Mouse (Mus musculus): ENCODE data around the gene Hectd4. TPM values are rescaled to one million over a fixed set of nuclear protein-coding genes. Genes with fewer than 3 reads are reported as not detected.
"Not testable (repeated sequence)": the region's sequence is repeated elsewhere in the genome, so short reads cannot be mapped to it uniquely, and the experiment has no call there.

The Hectd4 gene
- polyA plus RNA-seq, 1 experiment from 2014 or later: 3.8 TPM

DNA sequence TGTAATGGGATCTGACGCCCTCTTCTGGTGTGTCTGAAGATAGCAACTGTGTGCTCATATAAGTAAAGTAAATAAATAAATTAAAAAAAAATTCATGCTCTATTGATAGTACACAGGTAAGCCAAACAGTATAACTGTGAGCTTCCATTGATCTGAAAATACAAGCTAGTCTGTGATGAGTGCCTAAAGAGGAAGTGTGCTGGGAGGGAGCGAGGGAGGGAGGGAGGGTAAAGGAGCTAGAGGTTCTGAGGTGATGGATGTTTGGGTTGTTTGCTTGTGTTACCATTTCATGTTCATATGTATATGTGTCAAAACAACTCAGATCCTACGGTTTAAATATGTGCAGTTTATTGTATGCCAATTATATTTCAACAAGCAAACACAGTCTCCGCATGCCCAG, 6.8 kb downstream of the Hectd4 start:
- no peak overlapping the region for H3K4me2 ChIP-seq (replicated peaks; ENCODE audit: low read depth, low read length)
- no peak overlapping the region for H3K4me3 ChIP-seq (ENCODE audit: low read length)
- 82% methylated on average over 4 of the region's 4 CpGs for WGBS
- no peaks in the 10 kb centered on the region for H3K9me3 ChIP-seq (ENCODE audit: low read length)
- H3K9ac ChIP-seq (replicated peaks; ENCODE audit: low read length): no peak overlapping the region
- no peak for ATAC-seq (ENCODE audit: low FRiP score, low TSS enrichment)
- H3K36me3 ChIP-seq (ENCODE audit: insufficient read depth, low read length): no peaks in the 10 kb centered on the region
- peaks cover under 1% of the 10 kb centered on the region for H3K4me1 ChIP-seq (ENCODE audit: insufficient read depth, low read length)
- no peak overlapping the region for H3K27ac ChIP-seq (ENCODE audit: low read length)
- no peaks in the 10 kb centered on the region for H3K27me3 ChIP-seq (ENCODE audit: insufficient read depth, low read length)

DNA sequence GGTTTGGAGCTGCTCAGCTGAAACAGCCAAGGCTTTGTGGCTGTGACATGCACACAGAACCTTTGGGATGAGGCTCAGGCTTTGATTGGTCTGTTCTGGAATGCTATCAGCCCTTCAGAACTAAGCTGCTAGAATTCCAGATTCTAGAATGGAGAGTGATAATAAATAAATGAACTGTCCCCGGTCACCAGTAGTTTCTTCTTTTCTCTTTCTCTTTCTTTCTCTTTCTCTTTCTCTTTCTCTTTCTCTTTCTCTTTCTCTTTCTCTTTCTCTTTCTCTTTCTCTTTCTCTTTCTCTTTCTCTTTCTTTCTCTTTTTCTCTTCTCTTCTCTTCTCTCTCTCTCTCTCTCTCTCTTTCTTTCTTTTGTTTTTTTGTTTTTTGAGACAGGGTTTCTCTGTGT, 7.3 kb downstream of the Hectd4 start:
- not testable (repeated sequence) for H3K4me1 ChIP-seq (ENCODE audit: insufficient read depth, low read length); ATAC-seq (ENCODE audit: low FRiP score, low TSS enrichment)
- WGBS: 76% methylated on average over 1 of the region's 1 CpGs

DNA sequence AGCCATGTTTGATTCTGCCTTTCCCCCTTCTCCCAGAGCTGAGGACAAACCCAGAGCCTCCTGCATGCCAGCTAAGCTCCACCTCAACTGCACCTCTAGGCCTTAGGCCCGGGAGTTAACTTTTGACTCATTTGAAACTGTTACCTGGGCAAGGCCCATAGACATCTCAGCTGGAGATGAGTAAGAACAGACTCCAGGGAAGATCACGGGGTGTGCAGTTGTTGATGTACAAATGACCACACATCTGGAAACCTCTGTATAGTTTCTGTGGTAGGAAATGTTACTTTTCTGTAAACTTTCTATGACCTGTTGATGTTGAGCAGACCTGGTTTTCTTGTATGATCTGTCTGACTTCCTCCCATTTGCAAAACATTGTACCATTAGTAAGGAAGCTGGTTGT, 9.2 kb downstream of the Hectd4 start:
- Histone ChIP-seq H3K36me3 (ENCODE audit: insufficient read depth, low read length) (no peaks in the 10 kb centered on the region), H3K4me3 (ENCODE audit: low read length) (no peak overlapping the region), H3K27ac (ENCODE audit: low read length) (no peak overlapping the region), H3K9ac (replicated peaks; ENCODE audit: low read length) (no peak overlapping the region), H3K4me2 (replicated peaks; ENCODE audit: low read depth, low read length) (no peak overlapping the region), H3K9me3 (ENCODE audit: low read length) (no peaks in the 10 kb centered on the region), H3K4me1 (ENCODE audit: insufficient read depth, low read length) (no peaks in the 10 kb centered on the region), H3K27me3 (ENCODE audit: insufficient read depth, low read length) (no peaks in the 10 kb centered on the region)
- 93% methylated on average over 2 of the region's 2 CpGs for WGBS
- ATAC-seq (ENCODE audit: low FRiP score, low TSS enrichment): no peak

More for the DNA sequence above, 7.3 kb downstream of the Hectd4 start:
- H3K9me3 ChIP-seq (ENCODE audit: low read length); H3K9ac ChIP-seq (replicated peaks; ENCODE audit: low read length); H3K27ac ChIP-seq (ENCODE audit: low read length); H3K4me2 ChIP-seq (replicated peaks; ENCODE audit: low read depth, low read length); H3K36me3 ChIP-seq (ENCODE audit: insufficient read depth, low read length); H3K27me3 ChIP-seq (ENCODE audit: insufficient read depth, low read length); H3K4me3 ChIP-seq (ENCODE audit: low read length): not testable (repeated sequence)

DNA sequence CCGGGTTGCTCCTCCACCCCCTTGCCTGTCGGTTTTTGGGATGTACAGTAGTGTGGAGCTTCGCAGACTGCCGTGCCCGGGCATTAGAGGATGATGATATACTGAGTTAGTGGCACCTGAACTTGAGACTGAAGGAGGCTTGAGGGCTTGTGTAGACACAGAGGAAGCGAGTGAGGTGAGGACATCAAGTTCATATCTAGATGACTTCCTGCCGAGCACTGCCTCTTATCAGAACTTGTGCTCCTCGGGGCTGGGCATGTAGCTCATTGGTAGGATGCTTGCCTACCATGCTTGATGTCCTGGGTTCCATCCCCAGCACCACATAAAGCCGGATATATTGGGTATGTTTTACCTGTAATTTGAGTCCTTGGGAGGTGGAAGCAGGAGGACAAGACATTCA, 10.8 kb downstream of the Hectd4 start:
- 82% methylated on average over 9 of the region's 9 CpGs for WGBS
- no peaks in the 10 kb centered on the region for H3K4me1 ChIP-seq (ENCODE audit: insufficient read depth, low read length)
- ATAC-seq (ENCODE audit: low FRiP score, low TSS enrichment): no peak
- H3K36me3 ChIP-seq (ENCODE audit: insufficient read depth, low read length): no peaks in the 10 kb centered on the region
- no peaks in the 10 kb centered on the region for H3K27me3 ChIP-seq (ENCODE audit: insufficient read depth, low read length)
- H3K9ac ChIP-seq (replicated peaks; ENCODE audit: low read length): no peak overlapping the region
- H3K27ac ChIP-seq (ENCODE audit: low read length): no peak overlapping the region
- H3K4me3 ChIP-seq (ENCODE audit: low read length): no peak overlapping the region
- no peaks in the 10 kb centered on the region for H3K9me3 ChIP-seq (ENCODE audit: low read length)
- H3K4me2 ChIP-seq (replicated peaks; ENCODE audit: low read depth, low read length): no peak overlapping the region

DNA sequence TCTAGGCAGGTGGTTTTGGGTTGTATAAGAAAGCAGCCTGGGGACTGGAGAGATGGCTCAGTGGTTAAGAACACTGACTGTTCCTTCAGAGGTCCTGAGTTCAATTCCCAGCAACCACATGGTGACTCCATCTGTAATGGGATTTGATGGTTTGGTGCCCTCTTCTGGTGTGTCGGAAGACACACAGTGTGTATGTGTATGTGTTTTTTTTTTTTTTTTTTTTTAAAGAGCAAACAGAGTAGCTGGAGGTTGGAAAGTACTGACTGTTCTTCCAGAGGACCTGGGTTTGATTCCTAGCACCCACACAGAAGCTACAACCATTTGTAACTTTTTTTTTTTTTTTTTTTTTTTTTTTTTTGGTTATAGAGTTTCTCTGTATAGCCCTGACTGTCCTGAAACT, 12.8 kb downstream of the Hectd4 start:
- no peak overlapping the region for H3K4me3 ChIP-seq (ENCODE audit: low read length)
- H3K9me3 ChIP-seq (ENCODE audit: low read length): no peaks in the 10 kb centered on the region
- WGBS: 100% methylated on average over 1 of the region's 1 CpGs
- ATAC-seq (ENCODE audit: low FRiP score, low TSS enrichment): no peak
- H3K4me2 ChIP-seq (replicated peaks; ENCODE audit: low read depth, low read length): no peak overlapping the region
- no peaks in the 10 kb centered on the region for H3K36me3 ChIP-seq (ENCODE audit: insufficient read depth, low read length)
- no peak overlapping the region for H3K9ac ChIP-seq (replicated peaks; ENCODE audit: low read length)
- H3K27ac ChIP-seq (ENCODE audit: low read length): no peak overlapping the region
- no peaks in the 10 kb centered on the region for H3K27me3 ChIP-seq (ENCODE audit: insufficient read depth, low read length)
- no peaks in the 10 kb centered on the region for H3K4me1 ChIP-seq (ENCODE audit: insufficient read depth, low read length)

DNA sequence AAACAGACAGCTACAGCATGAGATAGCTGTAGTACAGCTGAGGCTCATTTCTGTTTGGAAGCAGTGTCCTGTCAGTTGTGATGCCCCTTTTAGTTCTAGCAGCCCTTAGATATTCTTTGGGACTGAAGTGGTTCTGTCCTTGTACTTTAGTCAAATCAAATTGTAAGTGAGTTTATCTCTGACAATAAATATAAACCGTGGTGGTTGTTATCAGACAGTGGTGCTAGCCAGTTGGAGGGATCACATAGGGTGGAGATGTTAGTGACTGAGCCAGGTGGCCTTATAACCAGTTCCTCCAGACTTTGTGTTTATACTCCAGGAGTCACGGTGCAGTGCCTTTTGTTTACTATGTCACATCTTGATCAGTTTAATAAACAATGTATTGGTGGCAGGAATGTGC, 13.7 kb downstream of the Hectd4 start:
- 85% methylated on average over 2 of the region's 2 CpGs for whole genome bisulfite sequencing
- ATAC-seq (ENCODE audit: low FRiP score, low TSS enrichment): no peak

DNA sequence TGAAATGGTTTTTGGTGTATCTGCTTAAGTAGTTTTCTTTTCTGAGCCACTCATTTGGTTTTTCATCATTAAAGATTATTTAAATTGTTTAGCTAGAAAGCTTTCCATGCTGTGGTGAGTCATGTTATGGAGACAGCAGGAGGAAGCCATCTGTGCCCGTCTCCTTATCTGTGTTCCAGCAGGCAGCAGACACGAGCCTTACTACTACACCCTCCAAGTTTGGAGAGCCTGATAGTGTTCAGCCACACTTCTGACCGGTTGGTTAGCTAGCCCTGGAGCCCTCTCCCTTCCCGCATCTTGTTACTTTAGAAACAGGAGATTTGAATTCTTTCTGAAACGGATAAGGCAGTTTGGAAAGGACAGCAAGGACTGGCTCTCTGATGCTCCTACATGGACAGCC, 16.2 kb downstream of the Hectd4 start:
- H3K27me3 ChIP-seq (ENCODE audit: insufficient read depth, low read length): no peaks in the 10 kb centered on the region
- no peak overlapping the region for H3K4me3 ChIP-seq (ENCODE audit: low read length)
- ATAC-seq (ENCODE audit: low FRiP score, low TSS enrichment): no peak
- no peak overlapping the region for H3K9ac ChIP-seq (replicated peaks; ENCODE audit: low read length)
- WGBS: 61% methylated on average over 5 of the region's 5 CpGs
- H3K27ac ChIP-seq (ENCODE audit: low read length): no peak overlapping the region
- H3K9me3 ChIP-seq (ENCODE audit: low read length): no peaks in the 10 kb centered on the region
- H3K4me1 ChIP-seq (ENCODE audit: insufficient read depth, low read length): no peaks in the 10 kb centered on the region
- H3K36me3 ChIP-seq (ENCODE audit: insufficient read depth, low read length): no peaks in the 10 kb centered on the region
- no peak overlapping the region for H3K4me2 ChIP-seq (replicated peaks; ENCODE audit: low read depth, low read length)

More for the DNA sequence above, 13.7 kb downstream of the Hectd4 start:
- Histone ChIP-seq H3K4me3 (ENCODE audit: low read length) (no peak overlapping the region), H3K4me2 (replicated peaks; ENCODE audit: low read depth, low read length) (no peak overlapping the region), H3K27me3 (ENCODE audit: insufficient read depth, low read length) (no peaks in the 10 kb centered on the region), H3K9ac (replicated peaks; ENCODE audit: low read length) (no peak overlapping the region), H3K36me3 (ENCODE audit: insufficient read depth, low read length) (no peaks in the 10 kb centered on the region), H3K27ac (ENCODE audit: low read length) (no peak overlapping the region), H3K4me1 (ENCODE audit: insufficient read depth, low read length) (no peaks in the 10 kb centered on the region), H3K9me3 (ENCODE audit: low read length) (no peaks in the 10 kb centered on the region)

DNA sequence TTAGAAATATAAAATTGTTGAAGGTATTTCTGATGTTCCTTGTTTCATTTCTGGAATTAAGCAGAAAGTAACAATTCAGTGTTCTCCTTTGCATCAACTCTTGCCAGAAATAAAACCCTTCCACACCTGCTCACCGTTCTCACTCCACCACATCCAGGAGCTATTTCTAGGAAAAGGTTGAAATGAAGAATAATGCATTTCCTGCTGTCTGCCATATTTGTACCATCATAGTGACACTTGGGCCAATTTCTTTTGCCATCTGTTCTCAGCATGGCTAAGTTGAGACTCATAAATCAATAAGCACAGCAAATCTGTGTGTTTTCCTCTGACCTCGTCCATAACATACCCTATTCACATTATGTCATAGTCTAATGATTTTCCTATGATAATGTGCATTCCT, 18.2 kb downstream of the Hectd4 start:
- Histone ChIP-seq H3K4me3 (ENCODE audit: low read length) (no peak overlapping the region), H3K4me1 (ENCODE audit: insufficient read depth, low read length) (no peaks in the 10 kb centered on the region), H3K9me3 (ENCODE audit: low read length) (no peaks in the 10 kb centered on the region), H3K27me3 (ENCODE audit: insufficient read depth, low read length) (no peaks in the 10 kb centered on the region), H3K27ac (ENCODE audit: low read length) (no peak overlapping the region), H3K36me3 (ENCODE audit: insufficient read depth, low read length) (no peaks in the 10 kb centered on the region), H3K4me2 (replicated peaks; ENCODE audit: low read depth, low read length) (no peak overlapping the region), H3K9ac (replicated peaks; ENCODE audit: low read length) (no peak overlapping the region)
- 77% methylated on average over 2 of the region's 2 CpGs for WGBS
- no peak for ATAC-seq (ENCODE audit: low FRiP score, low TSS enrichment)

DNA sequence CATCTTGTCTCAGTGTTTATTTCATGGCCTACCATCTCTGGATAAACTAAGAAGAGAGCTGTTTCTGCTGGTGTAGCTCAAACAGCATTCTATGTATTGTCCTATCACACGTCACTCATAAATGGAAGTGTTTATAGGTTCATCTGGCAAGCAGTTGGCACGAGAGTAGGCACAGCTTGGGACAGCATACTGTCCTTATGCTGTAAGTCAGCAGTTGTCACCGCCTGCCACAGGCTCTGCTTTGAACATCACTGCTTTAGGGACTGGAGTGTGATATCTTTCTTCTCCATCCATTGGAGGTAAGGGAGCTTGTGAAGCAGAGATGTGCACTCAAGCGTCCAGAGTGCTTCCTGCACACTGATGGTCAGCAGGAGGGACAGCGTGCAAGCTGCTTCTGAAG, 19.8 kb downstream of the Hectd4 start:
- Histone ChIP-seq H3K27me3 (ENCODE audit: insufficient read depth, low read length) (no peaks in the 10 kb centered on the region), H3K36me3 (ENCODE audit: insufficient read depth, low read length) (no peaks in the 10 kb centered on the region), H3K9me3 (ENCODE audit: low read length) (no peaks in the 10 kb centered on the region), H3K9ac (replicated peaks; ENCODE audit: low read length) (no peak overlapping the region), H3K4me3 (ENCODE audit: low read length) (no peak overlapping the region), H3K27ac (ENCODE audit: low read length) (no peak overlapping the region), H3K4me2 (replicated peaks; ENCODE audit: low read depth, low read length) (no peak overlapping the region), H3K4me1 (ENCODE audit: insufficient read depth, low read length) (no peaks in the 10 kb centered on the region)
- 58% methylated on average over 5 of the region's 5 CpGs for WGBS
- ATAC-seq (ENCODE audit: low FRiP score, low TSS enrichment): no peak

DNA sequence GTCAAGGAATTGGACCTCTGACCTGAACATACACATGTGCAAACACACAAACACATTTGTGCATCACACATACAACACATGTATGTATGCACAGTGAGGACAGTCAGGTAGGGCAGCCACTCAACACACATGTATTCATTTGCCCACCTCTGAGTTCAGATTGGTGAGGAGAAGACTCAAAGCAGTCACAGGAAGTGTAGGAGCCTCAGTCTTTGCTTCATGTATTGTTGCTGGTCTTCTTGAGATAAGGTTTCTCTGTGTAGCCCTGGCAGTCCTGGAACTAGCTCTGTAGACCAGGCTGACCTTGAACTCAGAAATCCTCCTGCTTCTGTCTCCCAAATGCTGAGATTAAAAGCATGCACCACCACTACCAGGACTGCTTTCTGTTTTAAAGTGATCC, 21.2 kb downstream of the Hectd4 start:
- no peaks in the 10 kb centered on the region for H3K27me3 ChIP-seq (ENCODE audit: insufficient read depth, low read length)
- ATAC-seq (ENCODE audit: low FRiP score, low TSS enrichment): no peak
- no peaks in the 10 kb centered on the region for H3K9me3 ChIP-seq (ENCODE audit: low read length)
- no peak overlapping the region for H3K4me3 ChIP-seq (ENCODE audit: low read length)
- no peaks in the 10 kb centered on the region for H3K4me1 ChIP-seq (ENCODE audit: insufficient read depth, low read length)
- no peak overlapping the region for H3K9ac ChIP-seq (replicated peaks; ENCODE audit: low read length)
- H3K27ac ChIP-seq (ENCODE audit: low read length): no peak overlapping the region
- H3K4me2 ChIP-seq (replicated peaks; ENCODE audit: low read depth, low read length): no peak overlapping the region
- no peaks in the 10 kb centered on the region for H3K36me3 ChIP-seq (ENCODE audit: insufficient read depth, low read length)

DNA sequence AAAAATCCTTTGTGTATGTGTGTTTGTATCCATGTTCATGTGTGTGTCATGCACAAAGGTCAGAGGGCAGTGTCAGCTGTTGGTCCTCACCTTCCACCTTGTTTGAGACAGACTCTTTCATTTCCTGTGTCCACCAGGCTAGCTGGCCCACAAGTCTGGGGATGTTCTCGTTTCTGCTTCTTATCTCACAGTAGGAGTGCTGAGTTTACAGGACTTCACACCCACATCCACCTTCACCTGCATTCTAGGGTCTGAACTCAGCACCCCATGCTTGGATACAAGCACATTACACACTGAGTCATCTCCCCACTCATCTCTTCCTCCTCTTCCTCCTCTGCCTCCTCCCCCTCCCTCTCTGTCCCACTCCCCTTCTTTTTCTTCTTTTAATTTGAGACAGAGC, 22.2 kb downstream of the Hectd4 start:
- no peaks in the 10 kb centered on the region for H3K4me1 ChIP-seq (ENCODE audit: insufficient read depth, low read length)
- H3K4me2 ChIP-seq (replicated peaks; ENCODE audit: low read depth, low read length): no peak overlapping the region
- H3K27ac ChIP-seq (ENCODE audit: low read length): no peak overlapping the region
- no peaks in the 10 kb centered on the region for H3K36me3 ChIP-seq (ENCODE audit: insufficient read depth, low read length)
- no peaks in the 10 kb centered on the region for H3K9me3 ChIP-seq (ENCODE audit: low read length)
- WGBS: 62% methylated on average over 1 of the region's 1 CpGs
- ATAC-seq (ENCODE audit: low FRiP score, low TSS enrichment): no peak
- no peak overlapping the region for H3K9ac ChIP-seq (replicated peaks; ENCODE audit: low read length)
- no peaks in the 10 kb centered on the region for H3K27me3 ChIP-seq (ENCODE audit: insufficient read depth, low read length)
- H3K4me3 ChIP-seq (ENCODE audit: low read length): no peak overlapping the region

All from kidney, embryonic 16.5 days (tissue).